Mouse (Mus musculus): ENCODE results near the gene Sdhb. TPM values are rescaled to one million over a fixed set of nuclear protein-coding genes. Genes with fewer than 3 reads are reported as not detected.

Sdhb gene
- polyA plus RNA-seq, 1 experiment from 2014 or later: 428 TPM

GRCm38 (mm10) chr4:140919974-140920836 lies 40.8 kb upstream of the Sdhb start:
- Histone ChIP-seq H3K9ac (ENCODE audit: low read depth, low read length) (no peak overlapping the region), H3K27ac (ENCODE audit: low read depth, low read length) (no peak overlapping the region), H3K36me3 (ENCODE audit: control insufficient read depth, insufficient read depth, low read length) (no peaks in the 10 kb centered on the region), H3K4me1 (replicated peaks; ENCODE audit: control insufficient read depth, insufficient read depth, low read length) (no peaks in the 10 kb centered on the region), H3K4me3 (ENCODE audit: low read depth, low read length) (no peak overlapping the region), H3K27me3 (ENCODE audit: control insufficient read depth, insufficient read depth, low read length) (no peaks in the 10 kb centered on the region), H3K4me2 (replicated peaks; ENCODE audit: low read depth, low read length) (no peak overlapping the region), H3K9me3 (ENCODE audit: control insufficient read depth, low read length) (no peaks in the 10 kb centered on the region)
- DNase-seq (ENCODE audit: low spot score) (no peak), ATAC-seq (ENCODE audit: low FRiP score) (no peak)
- 74% methylated on average over 11 of the region's 11 CpGs for WGBS

DNA sequence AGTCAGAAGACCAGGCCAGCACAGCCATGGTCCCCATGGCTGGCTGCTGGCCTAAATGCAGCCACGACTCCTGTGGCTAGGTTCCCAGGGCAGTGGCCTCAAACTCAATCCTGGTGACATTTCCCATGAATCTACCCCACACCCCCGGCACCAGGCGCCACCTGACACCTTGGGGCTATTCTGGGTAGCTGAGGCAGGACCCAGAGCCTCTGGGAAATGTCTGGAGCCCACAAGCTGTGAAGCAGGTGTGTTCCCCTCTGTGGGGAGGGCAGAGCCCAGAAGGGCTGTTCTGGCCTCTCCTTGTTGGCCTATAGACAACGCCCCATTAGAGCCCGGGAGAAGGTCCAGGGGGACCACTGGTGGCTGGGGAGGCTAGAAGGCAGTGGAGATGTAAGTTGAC lies 38.5 kb upstream of the Sdhb start:
- Histone ChIP-seq H3K27ac (ENCODE audit: low read depth, low read length) (no peak overlapping the region), H3K9ac (ENCODE audit: low read depth, low read length) (no peak overlapping the region), H3K36me3 (ENCODE audit: control insufficient read depth, insufficient read depth, low read length) (no peaks in the 10 kb centered on the region), H3K9me3 (ENCODE audit: control insufficient read depth, low read length) (no peaks in the 10 kb centered on the region), H3K4me3 (ENCODE audit: low read depth, low read length) (no peak overlapping the region), H3K27me3 (ENCODE audit: control insufficient read depth, insufficient read depth, low read length) (no peaks in the 10 kb centered on the region), H3K4me1 (replicated peaks; ENCODE audit: control insufficient read depth, insufficient read depth, low read length) (no peaks in the 10 kb centered on the region), H3K4me2 (replicated peaks; ENCODE audit: low read depth, low read length) (no peak overlapping the region)
- 92% methylated on average over 5 of the region's 5 CpGs for WGBS
- DNase-seq (ENCODE audit: low spot score) (no peak), ATAC-seq (ENCODE audit: low FRiP score) (no peak)

DNA sequence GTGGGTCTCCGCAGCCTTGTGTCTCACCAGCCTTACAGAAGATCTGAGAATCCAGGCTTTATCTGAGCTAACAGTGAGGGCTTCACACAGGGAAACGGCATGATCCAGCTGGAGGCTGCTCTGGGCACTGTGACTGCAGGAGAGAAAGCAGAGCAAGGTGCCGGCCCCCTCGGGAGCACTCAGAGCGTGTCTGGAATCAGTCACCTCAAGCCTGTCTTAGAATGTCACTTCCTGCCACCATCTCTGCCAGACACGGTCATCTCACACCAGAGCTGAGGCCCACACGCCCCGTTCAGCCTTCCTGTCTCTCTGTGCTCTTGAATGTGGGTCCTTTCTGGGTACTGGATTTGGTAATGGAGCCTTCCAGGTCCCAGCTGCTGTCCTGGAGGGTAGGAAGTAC lies 35.4 kb upstream of the Sdhb start:
- Histone ChIP-seq H3K27me3 (ENCODE audit: control insufficient read depth, insufficient read depth, low read length) (no peaks in the 10 kb centered on the region), H3K9me3 (ENCODE audit: control insufficient read depth, low read length) (no peaks in the 10 kb centered on the region), H3K27ac (ENCODE audit: low read depth, low read length) (no peak overlapping the region), H3K4me2 (replicated peaks; ENCODE audit: low read depth, low read length) (no peak overlapping the region), H3K36me3 (ENCODE audit: control insufficient read depth, insufficient read depth, low read length) (no peaks in the 10 kb centered on the region), H3K9ac (ENCODE audit: low read depth, low read length) (no peak overlapping the region), H3K4me3 (ENCODE audit: low read depth, low read length) (no peak overlapping the region), H3K4me1 (replicated peaks; ENCODE audit: control insufficient read depth, insufficient read depth, low read length) (no peaks in the 10 kb centered on the region)
- ATAC-seq (ENCODE audit: low FRiP score) (no peak), DNase-seq (ENCODE audit: low spot score) (no peak)
- WGBS: 83% methylated on average over 8 of the region's 8 CpGs

GRCm38 (mm10) chr4:140928349-140928748 lies 32.7 kb upstream of the Sdhb start:
- Histone ChIP-seq H3K9me3 (ENCODE audit: control insufficient read depth, low read length) (no peaks in the 10 kb centered on the region), H3K9ac (ENCODE audit: low read depth, low read length) (no peak overlapping the region)
- no peak for ATAC-seq (ENCODE audit: low FRiP score)

GRCm38 (mm10) chr4:140929745-140930144 lies 31.3 kb upstream of the Sdhb start:
- ATAC-seq (ENCODE audit: low FRiP score) (no peak), DNase-seq (ENCODE audit: low spot score) (no peak)
- no peaks in the 10 kb centered on the region for H3K36me3 ChIP-seq (ENCODE audit: control insufficient read depth, insufficient read depth, low read length)
- H3K27me3 ChIP-seq (ENCODE audit: control insufficient read depth, insufficient read depth, low read length): no peaks in the 10 kb centered on the region
- H3K4me2 ChIP-seq (replicated peaks; ENCODE audit: low read depth, low read length): no peak overlapping the region
- no peaks in the 10 kb centered on the region for H3K4me1 ChIP-seq (replicated peaks; ENCODE audit: control insufficient read depth, insufficient read depth, low read length)
- WGBS: 73% methylated on average over 8 of the region's 8 CpGs
- H3K9ac ChIP-seq (ENCODE audit: low read depth, low read length): no peak overlapping the region
- no peak overlapping the region for H3K27ac ChIP-seq (ENCODE audit: low read depth, low read length)
- no peaks in the 10 kb centered on the region for H3K9me3 ChIP-seq (ENCODE audit: control insufficient read depth, low read length)
- H3K4me3 ChIP-seq (ENCODE audit: low read depth, low read length): no peak overlapping the region

More at GRCm38 (mm10) chr4:140928349-140928748, 32.7 kb upstream of the Sdhb start:
- H3K4me2 ChIP-seq (replicated peaks; ENCODE audit: low read depth, low read length): no peak overlapping the region
- DNase-seq (ENCODE audit: low spot score): no peak
- H3K4me1 ChIP-seq (replicated peaks; ENCODE audit: control insufficient read depth, insufficient read depth, low read length): no peaks in the 10 kb centered on the region
- no peak overlapping the region for H3K27ac ChIP-seq (ENCODE audit: low read depth, low read length)
- H3K36me3 ChIP-seq (ENCODE audit: control insufficient read depth, insufficient read depth, low read length): no peaks in the 10 kb centered on the region
- H3K27me3 ChIP-seq (ENCODE audit: control insufficient read depth, insufficient read depth, low read length): no peaks in the 10 kb centered on the region
- 81% methylated on average over 9 of the region's 9 CpGs for WGBS
- H3K4me3 ChIP-seq (ENCODE audit: low read depth, low read length): no peak overlapping the region

DNA sequence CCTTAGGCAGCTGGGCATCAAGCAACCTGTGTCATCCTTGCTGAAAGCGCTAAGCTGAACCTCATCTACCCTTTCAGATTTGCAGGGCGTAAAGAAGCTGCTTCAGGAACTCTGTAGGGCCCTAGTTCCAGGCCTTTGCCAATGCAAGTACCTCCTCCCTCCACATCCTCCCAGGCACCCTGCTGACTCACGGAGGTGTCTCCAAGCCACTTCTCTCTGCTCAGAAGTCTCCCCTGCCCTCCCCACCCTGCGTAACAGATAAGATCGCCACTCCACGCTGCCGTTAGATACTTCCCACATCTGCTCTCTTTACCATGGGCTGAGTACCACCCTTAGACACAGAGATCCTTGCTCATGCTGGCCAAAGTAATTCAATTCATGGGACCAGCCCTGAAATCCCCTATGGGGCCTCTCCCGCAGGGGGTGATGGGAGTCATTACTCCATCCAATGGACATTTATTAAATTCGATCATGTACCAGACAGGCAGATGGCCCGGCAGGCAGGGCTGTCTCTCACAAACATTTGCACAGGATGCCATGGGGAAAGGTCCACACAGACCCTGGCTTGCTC lies 30.0 kb upstream of the Sdhb start:
- Histone ChIP-seq H3K27ac (ENCODE audit: low read depth, low read length) (no peak overlapping the region), H3K4me3 (ENCODE audit: low read depth, low read length) (no peak overlapping the region), H3K36me3 (ENCODE audit: control insufficient read depth, insufficient read depth, low read length) (no peaks in the 10 kb centered on the region), H3K27me3 (ENCODE audit: control insufficient read depth, insufficient read depth, low read length) (no peaks in the 10 kb centered on the region), H3K4me2 (replicated peaks; ENCODE audit: low read depth, low read length) (no peak overlapping the region), H3K9me3 (ENCODE audit: control insufficient read depth, low read length) (no peaks in the 10 kb centered on the region), H3K4me1 (replicated peaks; ENCODE audit: control insufficient read depth, insufficient read depth, low read length) (no peaks in the 10 kb centered on the region), H3K9ac (ENCODE audit: low read depth, low read length) (no peak overlapping the region)
- ATAC-seq (ENCODE audit: low FRiP score) (no peak), DNase-seq (ENCODE audit: low spot score) (no peak)
- 67% methylated on average over 10 of the region's 10 CpGs for WGBS

- H3K9me3 ChIP-seq (ENCODE audit: control insufficient read depth, low read length): no peaks in the 10 kb centered on the region
- H3K4me3 ChIP-seq (ENCODE audit: low read depth, low read length): no peak overlapping the region
- H3K27ac ChIP-seq (ENCODE audit: low read depth, low read length): no peak overlapping the region
- no peaks in the 10 kb centered on the region for H3K36me3 ChIP-seq (ENCODE audit: control insufficient read depth, insufficient read depth, low read length)
- no peak overlapping the region for H3K4me2 ChIP-seq (replicated peaks; ENCODE audit: low read depth, low read length)
- H3K27me3 ChIP-seq (ENCODE audit: control insufficient read depth, insufficient read depth, low read length): no peaks in the 10 kb centered on the region
- H3K9ac ChIP-seq (ENCODE audit: low read depth, low read length): no peak overlapping the region
- 80% methylated on average over 9 of the region's 9 CpGs for WGBS
- DNase-seq (ENCODE audit: low spot score) (no peak), ATAC-seq (ENCODE audit: low FRiP score) (no peak)
- H3K4me1 ChIP-seq (replicated peaks; ENCODE audit: control insufficient read depth, insufficient read depth, low read length): no peaks in the 10 kb centered on the region
Observed at GRCm38 (mm10) chr4:140935643-140936042, 25.4 kb upstream of the Sdhb start.

GRCm38 (mm10) chr4:140944356-140944755 lies 16.6 kb upstream of the Sdhb start:
- no peaks in the 10 kb centered on the region for H3K4me1 ChIP-seq (replicated peaks; ENCODE audit: control insufficient read depth, insufficient read depth, low read length)
- no peaks in the 10 kb centered on the region for H3K27me3 ChIP-seq (ENCODE audit: control insufficient read depth, insufficient read depth, low read length)
- no peak overlapping the region for H3K27ac ChIP-seq (ENCODE audit: low read depth, low read length)
- H3K4me2 ChIP-seq (replicated peaks; ENCODE audit: low read depth, low read length): no peak overlapping the region
- WGBS: 94% methylated on average over 12 of the region's 12 CpGs
- no peak overlapping the region for H3K4me3 ChIP-seq (ENCODE audit: low read depth, low read length)
- ATAC-seq (ENCODE audit: low FRiP score): no peak
- H3K9ac ChIP-seq (ENCODE audit: low read depth, low read length): no peak overlapping the region
- no peak for DNase-seq (ENCODE audit: low spot score)
- no peaks in the 10 kb centered on the region for H3K36me3 ChIP-seq (ENCODE audit: control insufficient read depth, insufficient read depth, low read length)
- H3K9me3 ChIP-seq (ENCODE audit: control insufficient read depth, low read length): no peaks in the 10 kb centered on the region

GRCm38 (mm10) chr4:140944961-140945442 lies 16.0 kb upstream of the Sdhb start:
- no peak for ATAC-seq (ENCODE audit: low FRiP score)
- no peaks in the 10 kb centered on the region for H3K4me1 ChIP-seq (replicated peaks; ENCODE audit: control insufficient read depth, insufficient read depth, low read length)

More at GRCm38 (mm10) chr4:140944961-140945442, 16.0 kb upstream of the Sdhb start:
- WGBS: 82% methylated on average over 5 of the region's 5 CpGs
- Histone ChIP-seq H3K27me3 (ENCODE audit: control insufficient read depth, insufficient read depth, low read length) (no peaks in the 10 kb centered on the region), H3K9me3 (ENCODE audit: control insufficient read depth, low read length) (no peaks in the 10 kb centered on the region), H3K4me2 (replicated peaks; ENCODE audit: low read depth, low read length) (no peak overlapping the region), H3K9ac (ENCODE audit: low read depth, low read length) (no peak overlapping the region), H3K36me3 (ENCODE audit: control insufficient read depth, insufficient read depth, low read length) (no peaks in the 10 kb centered on the region), H3K4me3 (ENCODE audit: low read depth, low read length) (no peak overlapping the region), H3K27ac (ENCODE audit: low read depth, low read length) (no peak overlapping the region)
- DNase-seq (ENCODE audit: low spot score): no peak

Measured in hindbrain, embryonic 11.5 days (tissue).